Mouse (Mus musculus) adrenal gland, postnatal 25 days (tissue): ENCODE results near the gene Grasp. TPM values are rescaled to one million over a fixed set of nuclear protein-coding genes. Genes with fewer than 3 reads are reported as not detected.

Source experiments
- DNase-seq: peaks from one replicate; pipeline ENCODE4 v3.0.0; 2021; ENCODE audit warnings: mixed read lengths
- total RNA-seq: library from RNA; stranded (reverse); gene quantifications from 2 replicates; pipeline ENCODE4 v1.2.3, GENCODE M21; 2021

Grasp gene
- total RNA-seq, 1 experiment from 2014 or later, result 16.3 TPM

- peak; percentile 73 for DNase-seq
These were observed 5.0 kb downstream of the Grasp start for GRCm38 (mm10) chr15:101228866-101229590.

GRCm38 (mm10) chr15:101230503-101230902, 6.5 kb downstream of the Grasp start:
- DNase-seq, result no peak

DNA sequence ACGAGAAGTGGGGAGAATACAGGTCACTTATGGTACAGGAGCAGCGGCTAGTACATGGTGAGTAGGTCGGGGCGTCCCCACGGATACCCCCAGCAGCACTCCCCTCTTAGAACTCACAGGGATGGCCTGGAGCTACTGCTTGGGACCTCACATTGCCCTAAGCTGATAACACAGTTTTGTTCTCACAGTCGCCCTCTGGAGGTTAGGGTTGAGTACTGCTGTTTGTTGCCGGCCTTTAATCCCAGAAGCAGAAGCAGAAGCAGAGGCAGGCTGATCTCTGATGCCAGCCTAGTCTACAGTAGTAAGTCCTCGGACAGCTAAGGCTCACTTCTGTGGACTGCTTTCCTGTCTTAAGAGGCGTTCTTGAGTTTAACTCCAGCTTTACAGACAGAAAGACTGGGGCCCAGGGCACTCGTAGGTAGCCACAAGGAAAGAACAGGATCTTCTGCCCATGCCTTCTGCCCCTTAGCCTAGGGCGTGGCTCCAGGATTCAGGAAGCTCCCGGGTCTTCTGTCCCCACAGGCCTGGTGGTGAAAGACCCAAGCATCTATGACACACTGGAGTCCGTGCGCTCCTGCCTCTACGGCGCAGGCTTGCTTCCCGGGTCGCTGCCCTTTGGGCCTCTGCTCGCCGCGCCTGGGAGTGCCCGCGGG, 7.1 kb downstream of the Grasp start:
- DNase-seq, result no peak

DNA sequence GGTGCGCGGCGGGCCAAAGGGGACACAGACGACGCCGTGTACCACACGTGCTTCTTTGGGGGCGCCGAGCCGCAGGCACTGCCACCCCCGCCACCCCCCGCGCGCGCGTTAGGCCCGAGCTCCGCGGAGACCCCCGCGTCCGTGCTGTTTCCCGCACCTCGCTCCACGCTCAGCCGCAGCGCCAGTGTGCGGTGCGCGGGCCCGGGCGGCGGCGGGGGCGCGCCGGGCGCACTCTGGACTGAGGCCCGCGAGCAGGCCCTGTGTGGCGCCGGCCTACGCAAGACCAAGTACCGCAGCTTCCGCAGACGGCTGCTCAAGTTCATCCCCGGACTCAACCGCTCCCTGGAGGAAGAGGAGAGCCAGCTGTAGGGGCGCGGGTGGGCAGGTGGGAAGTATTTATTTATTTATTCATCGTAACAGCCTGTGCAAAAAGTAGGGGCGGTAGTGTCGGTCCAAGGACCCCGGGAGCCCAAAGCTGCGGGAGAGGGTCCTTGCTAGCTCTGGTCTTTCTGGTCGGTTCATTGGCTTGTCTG, 7.7 kb downstream of the Grasp start:
- DNase-seq, result no peak

- no peak for DNase-seq
These were observed 8.6 kb downstream of the Grasp start for GRCm38 (mm10) chr15:101232607-101233006.

DNA sequence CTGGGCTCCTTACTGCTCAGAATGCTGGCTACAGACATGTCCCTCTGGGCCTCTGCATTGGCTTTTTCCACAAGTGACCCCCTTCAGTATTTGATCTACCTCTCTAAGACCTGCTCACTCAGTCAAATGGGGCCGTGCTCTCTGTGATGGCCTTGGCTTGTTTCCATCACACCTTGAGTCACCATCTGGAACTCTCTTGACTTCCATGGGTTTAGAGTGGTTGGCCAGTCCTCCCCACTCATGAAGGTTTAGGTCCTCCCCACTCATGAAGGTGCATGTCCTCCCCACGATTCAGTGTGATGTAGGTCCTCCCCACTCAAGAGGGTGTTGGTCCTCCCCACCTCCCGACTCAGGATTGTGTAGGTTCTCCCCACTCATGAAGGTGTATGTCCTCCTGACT, 9.2 kb downstream of the Grasp start:
- DNase-seq, result no peak

- no peak for DNase-seq
These were observed 9.8 kb downstream of the Grasp start for GRCm38 (mm10) chr15:101233641-101234275.

- no peak for DNase-seq
These were observed 10.8 kb downstream of the Grasp start for GRCm38 (mm10) chr15:101234611-101235341.

GRCm38 (mm10) chr15:101235342-101235698, 11.3 kb downstream of the Grasp start:
- no peak for DNase-seq

DNA sequence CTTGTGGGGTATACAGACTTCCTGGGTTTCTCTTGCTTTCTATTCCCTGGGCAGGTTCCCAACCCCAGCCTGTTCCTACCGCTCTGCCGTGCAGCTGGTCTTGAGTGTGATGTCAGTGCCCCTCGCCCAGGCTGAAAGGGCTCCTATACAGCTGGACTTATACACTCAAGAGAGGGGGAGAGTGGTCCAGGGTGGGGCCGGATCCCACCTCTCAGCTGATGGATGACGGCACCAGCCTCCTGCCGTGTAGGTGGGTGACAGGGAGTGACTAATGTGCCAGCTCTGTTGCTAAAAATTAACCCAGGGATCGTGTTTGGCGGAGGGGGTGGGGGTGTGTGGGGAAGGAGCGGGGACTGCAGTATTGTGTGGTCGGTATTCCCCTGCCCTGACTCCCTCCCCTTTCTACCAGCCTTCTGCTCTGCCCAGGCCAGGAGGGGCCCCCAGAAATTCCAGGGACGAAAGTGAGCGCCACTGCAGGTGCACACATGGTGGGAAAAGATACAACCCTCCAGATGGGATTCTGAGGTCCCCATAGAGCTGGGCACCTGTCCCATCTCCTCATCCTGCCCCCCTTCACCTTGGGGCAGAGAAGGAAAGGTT, 11.8 kb downstream of the Grasp start:
- no peak for DNase-seq

DNA sequence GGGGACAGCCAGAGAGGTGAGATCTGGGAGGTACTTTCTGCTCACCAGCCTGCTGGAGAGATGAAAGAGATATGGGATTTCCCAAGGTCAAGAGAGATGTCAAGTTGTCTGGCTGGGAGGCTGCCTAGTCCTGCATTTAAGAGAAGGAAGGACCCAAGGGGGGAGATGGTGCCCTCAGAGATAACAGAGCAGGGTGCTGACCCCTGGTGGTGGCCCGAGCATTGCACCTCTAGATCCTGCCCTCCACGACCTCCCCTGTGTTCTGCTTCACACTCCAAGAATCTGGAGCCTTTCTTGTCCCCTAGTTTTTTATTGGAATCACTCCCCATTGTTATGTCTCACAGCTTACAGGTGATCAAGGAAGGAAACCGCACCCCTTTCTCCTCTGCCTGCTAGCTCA, 12.9 kb downstream of the Grasp start:
- peak; percentile 81 for DNase-seq

GRCm38 (mm10) chr15:101238885-101239511, 15.0 kb downstream of the Grasp start:
- peak; percentile 62 for DNase-seq

- DNase-seq, result no peak
These were observed 15.8 kb downstream of the Grasp start for GRCm38 (mm10) chr15:101239821-101240220.

DNA sequence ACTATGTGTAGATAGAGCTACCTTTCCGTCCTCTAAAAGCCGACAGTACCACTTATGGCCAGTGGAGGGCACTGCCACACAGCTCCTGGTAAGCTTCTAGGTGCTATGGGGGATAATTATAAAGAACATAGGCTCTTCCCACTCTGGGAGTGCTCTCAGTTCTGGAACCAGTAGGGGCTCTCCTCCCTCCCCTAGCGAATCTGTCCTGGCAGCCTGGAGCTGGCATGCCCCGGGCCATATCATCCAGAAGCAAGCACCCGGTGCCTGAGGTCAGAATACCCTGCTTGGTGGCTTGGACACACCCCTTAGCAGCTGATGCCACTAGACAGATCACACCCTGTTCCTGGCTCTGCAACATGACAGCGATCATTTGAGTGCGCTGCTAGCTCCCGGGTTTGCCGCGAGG, 16.8 kb downstream of the Grasp start:
- DNase-seq, result peak; percentile 82

GRCm38 (mm10) chr15:101241236-101241635, 17.2 kb downstream of the Grasp start:
- DNase-seq, result no peak

- no peak for DNase-seq
These were observed 17.9 kb downstream of the Grasp start for GRCm38 (mm10) chr15:101241853-101242252.

GRCm38 (mm10) chr15:101242645-101243044, 18.7 kb downstream of the Grasp start:
- peak; percentile 43 for DNase-seq

DNA sequence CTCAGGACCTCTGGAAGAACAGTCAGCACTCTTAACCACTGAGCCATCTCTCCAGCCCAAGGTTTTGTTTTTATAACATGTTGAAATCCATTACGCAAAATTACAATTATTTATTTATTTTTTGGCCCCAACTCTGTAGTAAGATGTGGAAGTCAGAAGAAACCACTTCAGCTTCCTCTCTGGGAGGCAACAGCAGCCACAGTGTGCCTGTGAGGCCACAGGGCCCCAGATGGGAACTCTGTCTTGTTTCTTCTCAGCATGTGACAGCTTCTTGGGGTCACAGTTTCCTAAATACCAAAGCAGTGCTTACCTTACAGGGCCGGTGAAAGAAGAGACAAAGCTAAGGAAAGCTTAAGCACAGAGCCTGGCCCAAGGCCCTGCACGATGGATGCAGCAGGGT, 20.0 kb downstream of the Grasp start:
- DNase-seq, result no peak

GRCm38 (mm10) chr15:101246231-101247154, 22.5 kb downstream of the Grasp start:
- peak; percentile 93 for DNase-seq

- DNase-seq, result no peak
These were observed 23.1 kb downstream of the Grasp start for GRCm38 (mm10) chr15:101247155-101247498.
